Mouse (Mus musculus) R1 (cell line): ENCODE results near the gene Olfr1214.
"Not testable (repeated sequence)": the region's sequence is repeated elsewhere in the genome, so short reads cannot be mapped to it uniquely, and the experiment has no call there.

Experiments
- DNase-seq: peaks from one replicate; pipeline ENCODE4 v3.0.0-alpha.2; 2018; ENCODE audit warnings: low read depth, low spot score

Gene Olfr1214

DNA sequence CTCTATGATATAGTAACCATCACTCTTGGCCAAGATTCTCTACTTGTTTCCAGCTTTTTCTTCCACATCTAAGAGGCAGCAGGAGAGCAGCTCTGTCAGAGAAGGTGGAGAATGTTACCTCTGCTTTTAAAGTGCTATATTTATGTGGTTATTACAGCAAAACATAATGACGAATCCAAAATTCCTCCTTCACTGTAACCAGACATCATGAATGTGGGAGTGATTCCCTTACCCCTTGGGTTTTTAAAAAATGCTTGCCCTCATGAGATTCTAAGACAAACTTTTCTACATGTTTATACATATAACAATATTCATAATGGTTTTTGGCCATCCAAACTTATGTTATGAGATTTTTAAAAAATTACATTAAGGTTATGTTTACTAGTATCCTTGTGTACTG lies at the start of gene Olfr1214:
Gene Olfr1214 (minus strand): TSS at position 101 of the 400 bp plus-strand sequence.
- no peak for DNase-seq

DNA sequence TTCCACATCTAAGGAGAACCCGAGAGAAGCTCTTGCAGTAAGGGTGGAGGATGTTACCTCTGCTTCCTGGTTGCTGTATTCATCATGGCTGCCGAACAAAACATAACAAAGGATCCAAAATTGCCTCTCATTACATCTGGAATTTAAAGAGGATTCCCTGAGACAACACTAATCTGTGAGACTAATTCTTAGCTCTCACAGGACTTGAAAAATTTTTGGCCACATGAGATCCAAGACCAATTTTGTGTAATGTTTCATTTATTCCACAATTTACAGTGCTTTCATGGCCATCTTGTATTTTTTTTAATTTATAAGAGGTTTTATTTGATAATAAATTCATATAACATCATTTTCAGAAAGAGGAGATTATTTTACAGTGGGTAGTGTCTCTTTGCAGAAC lies 39.5 kb upstream of the Olfr1214 start, which contains the start of gene Olfr1217:
Gene Olfr1217 (minus strand): TSS at position 101 of the 400 bp plus-strand sequence.
- no peak for DNase-seq

DNA sequence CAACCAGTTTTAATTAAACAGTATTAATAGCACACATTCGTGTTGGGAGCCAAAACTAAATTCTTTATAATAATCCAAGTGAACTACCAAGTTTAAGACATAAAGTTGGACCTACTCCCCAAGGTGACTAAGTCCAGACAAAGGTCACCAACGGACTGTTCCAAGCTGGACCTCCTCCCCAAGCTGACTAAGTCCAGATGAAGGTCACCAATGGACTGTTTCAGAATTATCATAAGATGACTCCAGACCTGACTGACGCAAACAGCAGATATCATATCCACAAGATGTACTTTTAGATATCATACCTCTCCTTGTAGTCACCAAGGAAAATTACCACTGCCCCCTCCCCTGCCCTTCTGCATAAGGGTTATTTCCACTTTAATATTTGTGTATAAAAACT lies 29.0 kb upstream of the Olfr1214 start:
- not testable (repeated sequence) for DNase-seq

DNA sequence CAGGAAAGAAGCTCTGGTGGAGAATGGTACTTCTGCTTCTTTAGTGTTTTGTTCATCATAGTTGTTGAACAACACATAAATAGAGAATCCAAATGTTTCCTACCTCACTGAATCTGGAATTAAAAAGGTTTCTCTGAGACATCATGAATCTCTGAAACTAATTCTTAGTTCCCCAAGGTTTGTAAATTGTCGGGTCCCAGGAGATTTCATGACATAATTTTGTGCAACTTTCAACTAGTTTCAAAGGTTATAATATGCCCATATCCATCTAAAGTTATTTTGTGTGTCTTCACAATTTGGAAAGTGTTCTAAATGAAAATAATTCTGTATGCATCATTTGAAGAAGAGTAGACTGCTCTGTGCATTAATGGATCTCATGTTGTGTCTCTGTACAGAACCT lies 25.8 kb upstream of the Olfr1214 start, which contains the start of gene Olfr1216:
Gene Olfr1216 (minus strand): TSS at position 101 of the 400 bp plus-strand sequence.
- DNase-seq = no peak

DNA sequence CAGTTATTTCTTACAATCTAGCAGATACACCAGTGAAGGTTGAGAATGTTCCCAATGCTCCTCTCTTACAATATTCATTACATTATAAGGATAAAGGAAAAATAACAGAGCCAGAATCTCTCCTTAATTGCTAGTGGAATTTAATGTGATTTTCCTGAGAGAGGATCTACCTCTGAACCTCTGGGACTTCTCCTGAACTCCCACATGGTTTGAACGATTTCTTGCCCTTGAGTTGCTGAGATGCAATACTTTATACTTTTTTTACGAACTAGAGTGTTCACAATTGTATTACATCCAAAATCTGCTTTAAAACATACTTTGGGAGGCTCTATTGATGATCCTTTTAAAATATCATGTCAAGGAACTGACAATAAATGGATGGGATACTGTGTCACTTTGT lies 14.4 kb upstream of the Olfr1214 start, which contains the start of gene Olfr1215:
Gene Olfr1215 (minus strand): TSS at position 101 of the 400 bp plus-strand sequence.
- DNase-seq = no peak

DNA sequence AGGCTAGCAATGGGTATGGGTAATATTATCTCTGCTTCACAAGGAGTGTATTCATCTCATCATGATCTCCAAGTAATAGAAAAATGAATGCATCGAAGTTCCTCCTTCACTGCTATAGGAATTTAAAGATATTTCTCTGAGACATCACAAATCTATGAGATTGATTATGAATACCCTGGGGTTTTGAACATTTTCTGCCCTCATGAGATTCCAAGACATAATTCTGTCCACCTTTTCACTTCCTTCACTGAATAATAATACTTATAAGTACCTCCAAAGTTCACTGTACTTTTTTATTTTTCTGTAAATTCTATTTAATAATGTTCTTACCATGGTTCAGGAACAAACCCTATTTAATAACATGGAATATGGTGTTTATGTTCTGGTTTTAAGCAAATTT lies 12.3 kb downstream of the Olfr1214 start, which contains the start of gene Gm13762:
Gene Gm13762 (minus strand): TSS at position 101 of the 400 bp plus-strand sequence.
- DNase-seq = no peak

DNA sequence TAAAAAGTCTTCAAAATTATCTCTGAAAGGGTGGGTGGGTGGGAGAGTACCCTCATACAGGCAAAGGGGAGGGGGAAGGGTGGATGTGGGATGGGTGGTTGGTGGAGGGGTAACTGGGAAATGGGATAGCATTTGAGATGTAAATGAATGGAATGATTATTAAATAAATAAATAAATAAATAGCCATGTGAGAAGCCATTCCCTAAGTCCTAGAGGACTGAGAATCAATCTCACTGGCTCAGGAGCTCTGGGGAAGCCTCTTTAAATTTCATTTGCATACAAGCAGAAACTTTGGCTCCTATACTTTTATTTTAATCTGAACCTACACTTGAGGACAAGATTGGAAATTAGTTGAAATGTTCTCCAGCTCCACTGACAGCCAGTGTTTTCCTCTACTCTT lies 38.8 kb downstream of the Olfr1214 start, which contains the start of gene Olfr1212:
Gene Olfr1212 (plus strand): TSS at position 301 of the 400 bp plus-strand sequence.
- no peak for DNase-seq

DNA sequence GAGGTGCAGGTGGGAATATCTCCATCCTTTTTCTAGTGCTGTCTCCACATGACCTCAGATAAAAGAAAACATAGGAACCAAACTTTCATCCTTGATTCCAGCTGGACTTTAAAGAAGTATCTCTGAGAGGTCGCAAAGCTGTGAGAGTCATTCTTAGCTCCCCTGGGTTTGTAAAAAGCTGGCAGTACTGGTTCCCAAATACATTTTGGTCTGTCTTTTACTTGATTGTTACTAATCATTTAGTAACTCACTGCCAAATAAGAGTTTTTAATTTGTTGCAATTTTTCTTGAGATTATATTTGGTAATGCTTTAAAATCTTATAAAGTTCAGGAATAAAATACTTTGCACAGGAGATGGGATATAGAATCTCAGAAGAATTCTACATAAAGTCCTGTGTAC lies 54.4 kb downstream of the Olfr1214 start, which contains the start of gene Olfr1211:
Gene Olfr1211 (minus strand): TSS at position 101 of the 400 bp plus-strand sequence.
- no peak for DNase-seq
